Mouse (Mus musculus): ENCODE measurements around the gene Kifap3.
"Not testable (repeated sequence)": the region's sequence is repeated elsewhere in the genome, so short reads cannot be mapped to it uniquely, and the experiment has no call there.

The Kifap3 gene

DNA sequence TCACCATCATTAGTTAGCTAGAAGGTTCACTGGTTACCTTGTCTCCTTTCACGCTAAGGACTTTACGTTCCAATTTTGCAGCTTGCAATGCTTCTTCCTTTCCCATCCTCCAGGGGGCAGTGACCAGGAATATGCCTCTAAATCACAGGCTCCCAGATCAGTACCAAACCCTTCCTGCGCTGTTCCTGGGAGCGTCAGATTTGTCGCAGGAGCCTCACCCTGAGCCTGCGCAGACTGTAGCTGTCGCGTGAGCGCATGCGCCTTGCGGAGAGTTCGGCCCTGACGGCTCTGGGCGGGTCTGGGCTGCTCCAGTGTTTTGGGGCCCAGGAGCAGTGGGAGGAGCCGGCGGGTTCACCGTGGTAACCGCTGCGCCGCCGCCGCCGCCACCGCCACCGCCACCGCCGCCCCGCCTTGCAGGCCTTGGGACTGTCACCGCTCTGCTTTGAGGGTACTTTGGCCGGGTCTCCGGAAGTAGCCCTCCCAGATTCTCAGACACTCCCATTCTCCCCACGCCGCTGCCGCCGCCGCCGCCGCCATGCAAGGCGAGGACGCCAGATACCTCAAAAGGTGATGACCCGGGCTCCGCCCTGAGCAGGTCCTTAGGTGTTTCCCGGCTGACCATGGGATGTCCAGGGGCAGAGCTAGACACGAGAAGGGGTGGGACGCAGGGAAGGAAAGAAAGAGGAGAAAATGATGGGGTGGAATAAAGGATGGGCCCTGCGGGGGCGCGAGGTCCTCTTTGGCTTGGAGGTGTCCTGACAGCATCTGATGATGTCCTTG is at the start of gene Kifap3:
Gene Kifap3, plus strand, starts transcription at position 248 of the 780 bp plus-strand sequence.
- peak; percentile 95 for DNase-seq (ENCODE audit: low read depth)

DNA sequence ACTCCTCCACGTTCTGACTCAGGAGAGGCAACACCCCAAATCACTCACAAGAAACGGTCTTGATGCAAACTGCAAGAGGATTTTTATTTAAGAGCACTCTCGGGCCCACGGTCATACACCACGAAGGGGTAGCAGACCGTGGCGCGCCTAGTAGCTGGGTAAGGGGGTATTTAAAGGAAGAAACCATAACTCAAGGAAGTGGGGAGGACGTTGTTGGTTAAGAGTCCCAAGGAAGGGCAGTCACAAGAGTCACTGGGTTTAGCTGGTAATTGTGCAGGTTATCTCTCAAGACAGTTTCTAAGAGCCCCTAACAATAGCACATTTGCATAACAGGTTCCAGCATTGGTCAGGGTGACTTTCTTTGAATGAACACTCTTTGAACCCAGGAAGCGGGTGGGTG is 48.2 kb upstream of the Kifap3 start:
- DNase-seq (ENCODE audit: low read depth): not testable (repeated sequence)

DNA sequence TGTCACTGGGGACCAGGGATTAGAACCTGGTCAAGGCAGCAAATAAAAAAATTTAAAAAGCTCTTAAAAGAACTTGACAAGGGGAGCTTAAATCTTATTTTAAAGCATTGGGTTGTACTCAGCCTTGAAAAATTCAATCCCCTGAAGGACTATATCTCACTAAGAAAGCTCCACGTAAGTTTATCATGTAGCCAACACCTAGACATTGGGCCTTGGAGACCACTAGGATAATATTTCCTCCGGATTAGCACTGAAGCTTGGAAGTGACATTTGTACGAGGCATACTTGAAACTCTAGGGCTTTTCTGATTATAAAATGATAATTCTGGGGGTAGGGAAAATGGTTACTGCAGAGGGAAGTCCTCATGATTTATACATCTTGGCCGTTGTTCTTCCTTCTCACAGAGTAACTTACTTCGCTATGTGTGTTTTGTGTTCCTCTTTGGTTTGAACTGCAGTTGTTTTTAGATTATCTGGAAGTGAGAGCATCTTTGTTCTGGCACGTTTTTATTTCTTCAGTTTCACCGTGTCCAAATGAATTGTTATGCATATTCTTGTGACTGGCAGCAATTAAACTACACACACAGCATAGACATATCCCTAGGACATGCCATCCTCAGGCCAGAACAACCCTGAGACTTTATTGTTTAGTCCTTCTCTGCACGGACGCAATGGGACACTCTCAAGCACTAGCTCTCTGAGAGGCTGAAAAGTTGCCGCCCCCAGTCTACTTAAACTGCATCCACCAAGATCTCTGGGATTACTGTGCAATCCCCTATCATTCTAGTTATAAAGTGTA is 42.7 kb upstream of the Kifap3 start:
- no peak for DNase-seq (ENCODE audit: low read depth)

DNA sequence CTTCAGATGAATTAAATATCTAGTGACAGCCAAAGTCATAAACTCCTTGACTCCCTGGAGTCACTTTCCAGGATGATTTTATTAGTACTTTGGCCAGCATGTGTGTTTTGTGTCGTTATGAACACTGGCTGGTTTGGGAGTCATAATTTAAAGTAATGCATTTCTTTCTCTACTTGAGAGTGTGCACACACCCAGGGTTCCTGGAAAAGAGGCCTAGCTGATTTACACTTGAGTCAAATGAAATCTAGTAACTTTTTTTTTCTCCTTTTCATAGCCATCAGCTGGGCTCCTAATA is 42.2 kb upstream of the Kifap3 start:
- no peak for DNase-seq (ENCODE audit: low read depth)

DNA sequence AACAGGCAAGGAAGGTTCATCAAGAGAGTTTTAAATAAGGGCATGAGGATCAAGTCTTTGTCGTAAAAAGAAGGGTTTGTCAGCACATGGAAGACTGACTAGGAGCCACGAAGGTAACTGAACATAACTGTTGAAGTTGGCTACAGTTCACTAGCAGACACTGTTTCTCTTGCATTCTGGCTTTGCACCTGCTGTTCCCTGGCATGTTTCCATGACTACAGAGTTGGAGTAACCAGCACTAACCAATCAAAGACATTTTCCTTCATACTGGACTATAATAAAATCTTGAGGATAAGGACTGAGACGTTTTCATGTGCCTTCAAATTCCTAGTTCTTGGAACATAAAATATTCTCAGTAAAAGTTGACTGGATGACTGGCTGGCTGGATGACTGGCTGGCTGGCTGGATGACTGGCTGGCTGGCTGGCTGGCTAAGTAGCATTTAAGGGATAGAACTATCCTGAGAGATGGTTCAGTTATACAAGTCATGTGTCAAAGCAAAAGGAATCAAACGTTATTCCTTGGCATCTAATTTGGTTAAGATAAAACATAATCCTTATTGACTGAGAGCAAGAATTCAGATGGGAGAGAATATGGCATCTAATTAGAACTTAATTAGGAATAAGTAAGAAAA is 27.9 kb upstream of the Kifap3 start:
- DNase-seq (ENCODE audit: low read depth): no peak

DNA sequence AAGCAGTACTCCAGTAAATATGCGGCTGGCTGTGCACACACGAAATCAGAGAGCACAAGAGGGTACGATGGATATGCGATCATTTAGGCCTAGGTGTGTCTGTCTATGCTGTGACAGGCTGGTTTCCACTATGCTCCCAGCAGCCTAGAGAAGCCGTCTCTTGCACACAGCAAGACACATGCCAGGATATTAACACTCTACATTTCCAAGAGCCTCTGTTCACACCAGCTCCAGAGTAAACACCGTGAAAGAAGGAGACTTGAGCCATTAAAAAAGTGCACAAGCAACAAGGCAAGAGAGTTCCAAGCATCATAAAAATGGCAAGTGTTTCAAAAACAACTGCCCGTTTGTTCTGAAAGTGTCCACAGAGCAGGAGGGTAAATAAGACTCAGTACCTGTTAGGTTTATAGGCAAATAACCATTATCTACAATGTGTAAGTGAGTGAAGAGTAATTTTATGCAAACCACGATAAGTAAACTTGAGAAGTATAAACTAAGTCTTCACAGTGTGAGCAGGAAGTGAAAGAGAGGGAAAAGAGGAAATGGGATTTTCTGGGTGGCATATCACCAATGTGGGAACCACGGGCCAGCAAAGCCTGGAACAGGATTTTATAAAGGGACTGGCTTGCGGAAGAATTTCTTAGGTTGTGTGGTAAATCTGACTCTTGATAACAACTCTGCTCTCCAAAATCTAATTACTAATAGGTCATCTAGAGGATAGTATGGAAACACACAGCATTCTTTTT is 21.7 kb upstream of the Kifap3 start:
- no peak for DNase-seq (ENCODE audit: low read depth)

DNA sequence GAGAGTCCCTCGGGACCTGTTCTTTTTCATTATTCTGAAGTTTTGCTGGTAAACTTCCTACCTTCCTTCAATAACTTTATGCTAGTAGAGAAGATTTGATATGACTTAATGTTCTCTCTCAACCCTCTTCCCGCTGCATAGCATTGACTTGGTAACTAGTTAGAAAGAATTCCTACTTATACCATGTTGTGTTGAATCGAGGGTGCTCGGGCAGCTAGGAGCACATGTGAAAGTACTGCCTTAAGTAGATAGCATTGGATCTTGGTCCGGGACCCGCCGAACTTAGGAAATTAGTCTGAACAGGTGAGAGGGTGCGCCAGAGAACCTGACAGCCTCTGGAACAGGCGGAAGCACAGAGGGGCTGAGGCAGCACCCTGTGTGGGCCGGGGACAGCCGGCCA is 4.2 kb downstream of the Kifap3 start:
- not testable (repeated sequence) for DNase-seq (ENCODE audit: low read depth)

DNA sequence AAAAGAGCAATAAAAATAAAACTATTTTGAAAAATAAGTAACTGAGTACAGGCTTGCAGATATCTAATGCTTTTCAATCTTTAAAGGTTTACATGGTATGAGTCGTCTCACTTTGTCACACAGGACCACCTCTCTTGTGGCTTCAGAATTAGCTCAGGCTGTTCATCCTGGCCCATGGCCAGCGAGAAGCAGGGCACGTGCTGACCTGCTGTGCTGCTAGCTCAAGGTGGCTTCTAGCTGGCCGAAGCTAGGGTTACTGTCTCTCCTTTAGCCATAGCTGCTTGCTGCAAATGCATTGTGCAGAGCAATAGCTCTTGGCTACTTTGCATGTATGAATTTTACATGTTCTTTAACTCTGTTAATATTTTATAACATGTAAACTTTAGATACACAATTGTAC is 42.0 kb downstream of the Kifap3 start:
- DNase-seq (ENCODE audit: low read depth): no peak

DNA sequence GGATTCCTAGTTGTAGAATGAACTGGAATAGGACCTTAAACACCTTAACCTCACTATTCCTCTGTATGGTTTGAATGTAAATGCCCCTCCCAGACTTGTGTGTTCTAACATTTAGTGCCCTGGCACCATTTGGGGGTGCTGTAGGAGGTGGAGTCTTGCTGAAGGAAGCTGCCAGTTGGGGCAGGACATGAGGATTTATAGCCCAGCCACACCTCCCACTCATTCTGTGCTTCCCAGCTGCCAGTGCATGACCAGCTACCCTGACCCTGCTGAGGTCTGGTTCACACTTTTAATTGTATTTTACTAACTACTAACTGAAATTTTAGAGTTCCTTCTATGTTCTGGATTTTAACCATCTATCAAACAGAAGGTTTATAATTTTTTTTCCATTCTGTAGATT is 50.1 kb downstream of the Kifap3 start:
- no peak for DNase-seq (ENCODE audit: low read depth)

DNA sequence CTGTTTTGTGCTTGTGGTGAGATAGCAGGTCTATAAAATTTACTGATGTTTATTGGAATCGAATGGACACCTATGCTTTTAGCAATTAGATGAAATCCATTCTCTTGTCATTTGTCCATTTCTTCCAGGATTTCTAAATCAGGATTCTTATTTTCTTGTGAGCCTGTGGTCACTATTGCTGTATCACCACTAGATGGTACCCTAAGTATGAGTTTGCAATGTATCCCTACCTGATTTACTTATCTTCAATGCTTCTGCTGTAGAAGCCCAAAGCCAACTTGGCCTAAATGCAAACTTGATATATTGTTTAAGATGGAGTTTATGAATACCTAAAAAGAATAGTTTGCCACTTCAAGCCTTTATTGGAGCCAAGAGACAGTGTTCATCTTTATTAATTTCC is 54.7 kb downstream of the Kifap3 start:
- DNase-seq (ENCODE audit: low read depth): peak; percentile 30

DNA sequence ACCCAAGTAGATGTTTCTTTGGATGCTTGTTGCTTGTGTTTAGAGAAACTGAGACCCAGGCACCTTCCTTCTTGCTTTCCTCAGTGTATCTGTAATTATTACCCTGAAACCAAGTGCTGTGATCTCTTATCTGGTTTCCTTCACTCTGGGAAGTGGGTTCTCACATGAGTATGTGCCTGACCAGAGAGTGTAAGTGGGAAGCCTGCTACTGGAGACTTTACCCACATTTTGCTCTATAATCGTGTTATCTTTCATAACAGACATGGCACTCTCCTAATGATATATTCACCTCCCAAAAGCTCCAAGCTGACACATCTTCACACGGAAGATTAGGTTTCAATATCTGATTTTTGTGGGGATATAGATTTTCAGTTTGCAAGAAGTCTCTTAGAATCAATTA is 55.7 kb downstream of the Kifap3 start:
- DNase-seq (ENCODE audit: low read depth): no peak

DNA sequence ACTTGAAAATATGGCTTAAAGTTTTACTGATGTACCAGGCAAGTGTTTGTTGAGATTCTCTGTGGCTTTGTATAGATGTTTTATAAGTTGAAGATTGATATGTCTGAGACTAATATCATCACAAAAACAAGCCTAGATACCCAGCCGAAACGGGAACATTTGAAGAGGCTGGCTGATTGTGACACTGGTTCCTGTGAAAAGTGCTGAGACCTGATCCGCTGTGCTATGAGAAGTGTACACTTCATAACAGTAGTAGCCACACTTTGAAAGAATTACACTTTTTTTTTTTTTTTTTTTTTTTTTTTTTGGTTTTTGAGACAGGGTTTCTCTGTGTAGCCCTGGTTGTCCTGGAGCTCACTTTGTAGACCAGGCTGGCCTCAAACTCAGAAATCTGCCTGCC is 59.1 kb downstream of the Kifap3 start:
- not testable (repeated sequence) for DNase-seq (ENCODE audit: low read depth)

DNA sequence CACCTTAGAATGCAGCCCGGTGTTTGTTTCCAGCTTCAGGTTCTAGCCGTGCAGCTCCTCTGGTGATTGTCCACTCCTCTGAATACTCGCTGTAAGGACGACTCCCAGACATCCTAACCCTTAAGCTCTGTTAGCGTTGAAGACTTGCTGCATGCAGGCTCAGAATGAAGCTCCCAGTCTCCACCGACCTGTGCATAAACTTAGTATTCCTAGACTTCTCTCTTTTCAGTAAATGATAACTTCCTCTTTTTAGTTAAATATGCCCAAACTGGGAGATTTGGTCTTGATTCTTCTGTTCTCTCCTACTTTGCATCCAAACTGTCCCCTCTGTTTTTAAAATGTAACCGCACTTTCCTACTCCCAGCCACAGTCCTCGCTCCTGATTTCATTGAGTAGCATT is 61.2 kb downstream of the Kifap3 start:
- no peak for DNase-seq (ENCODE audit: low read depth)

DNA sequence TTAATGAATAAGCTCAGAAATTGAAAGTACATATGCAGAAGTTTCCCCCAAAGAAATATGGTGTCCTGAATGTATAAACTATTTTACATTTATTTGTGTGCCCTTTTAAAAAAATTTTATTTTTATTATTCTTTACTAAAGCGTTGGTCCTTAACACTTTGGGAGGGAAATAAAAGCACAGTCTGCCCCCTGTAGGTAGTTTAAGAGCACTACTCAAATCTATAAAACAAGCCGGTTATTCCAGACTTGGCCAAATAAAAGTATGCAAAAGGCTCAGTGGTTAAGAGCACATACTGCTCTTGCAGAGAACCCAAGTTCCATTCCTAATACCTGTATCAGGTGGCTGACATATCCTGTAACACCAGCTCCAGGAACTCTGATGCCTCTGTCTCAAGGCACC is 62.9 kb downstream of the Kifap3 start:
- peak; percentile 21 for DNase-seq (ENCODE audit: low read depth)

DNA sequence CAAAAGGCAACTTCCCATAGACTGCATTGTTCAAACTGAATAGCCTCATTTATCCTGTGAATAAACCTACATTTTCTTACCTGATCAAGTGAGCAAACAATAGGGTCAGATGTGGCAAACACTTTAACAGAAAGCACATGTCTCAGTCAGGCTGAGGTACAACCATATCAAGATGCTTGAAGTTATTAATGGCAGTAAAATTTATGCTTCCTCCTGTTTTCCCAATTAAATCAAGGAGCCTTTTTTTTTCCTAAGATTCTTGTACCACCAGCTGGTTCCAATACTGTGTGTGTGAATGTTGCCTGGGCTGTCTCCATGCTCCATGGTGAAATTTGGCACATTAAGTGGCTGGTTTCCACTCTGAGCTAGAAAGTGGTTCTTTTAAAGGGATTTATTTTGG is 64.5 kb downstream of the Kifap3 start:
- DNase-seq (ENCODE audit: low read depth): no peak

DNA sequence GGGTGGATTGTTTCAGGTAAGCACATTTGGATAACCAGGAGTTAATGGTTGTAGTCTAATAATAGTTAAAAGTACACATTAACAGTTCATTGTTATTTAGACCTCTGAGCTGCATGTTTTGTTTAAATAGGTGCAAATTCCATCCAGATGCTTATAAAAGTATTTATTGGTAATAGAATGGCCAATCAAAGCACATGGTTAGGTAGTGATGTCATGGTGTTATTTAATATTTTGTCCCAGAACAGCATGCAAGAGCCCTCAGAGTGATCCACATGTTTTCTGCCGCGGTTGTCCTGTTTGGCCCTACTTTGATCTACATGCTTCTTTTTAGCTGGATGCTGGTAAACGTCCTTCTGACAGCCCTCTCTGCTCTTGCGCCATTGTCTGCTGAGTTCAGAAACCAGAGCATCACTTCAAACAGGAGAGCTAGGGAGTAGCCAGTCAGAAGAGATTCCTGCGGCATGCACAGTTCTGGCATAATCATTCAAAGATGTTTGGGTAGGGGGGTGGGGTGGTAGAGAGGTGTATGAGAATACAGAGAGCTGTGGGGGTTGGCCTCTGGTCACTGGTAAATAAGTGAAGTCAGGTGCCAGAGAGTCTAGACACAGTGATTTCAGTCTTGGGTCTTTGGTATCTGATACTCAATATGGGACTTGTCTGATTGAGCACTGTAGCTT is 73.6 kb downstream of the Kifap3 start:
- no peak for DNase-seq (ENCODE audit: low read depth)

DNA sequence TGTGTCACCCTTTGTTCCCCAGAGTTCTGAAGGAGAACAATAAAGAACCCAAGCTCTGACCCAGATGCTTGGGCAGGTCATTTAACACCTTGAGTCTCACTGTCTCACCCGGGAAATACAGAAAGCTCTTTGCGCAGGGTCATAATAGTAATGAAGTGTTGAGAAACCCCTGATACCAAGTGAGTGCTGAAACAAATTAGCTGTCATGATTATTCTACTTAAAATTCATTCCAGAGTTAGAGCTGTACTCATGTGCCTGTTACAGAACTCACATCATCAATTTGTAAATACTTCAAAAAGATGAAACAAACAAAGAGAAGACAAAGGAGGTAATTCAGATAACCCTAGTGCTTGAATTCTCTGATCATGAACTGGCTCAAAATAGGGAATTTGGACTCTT is 79.0 kb downstream of the Kifap3 start:
- no peak for DNase-seq (ENCODE audit: low read depth)

DNA sequence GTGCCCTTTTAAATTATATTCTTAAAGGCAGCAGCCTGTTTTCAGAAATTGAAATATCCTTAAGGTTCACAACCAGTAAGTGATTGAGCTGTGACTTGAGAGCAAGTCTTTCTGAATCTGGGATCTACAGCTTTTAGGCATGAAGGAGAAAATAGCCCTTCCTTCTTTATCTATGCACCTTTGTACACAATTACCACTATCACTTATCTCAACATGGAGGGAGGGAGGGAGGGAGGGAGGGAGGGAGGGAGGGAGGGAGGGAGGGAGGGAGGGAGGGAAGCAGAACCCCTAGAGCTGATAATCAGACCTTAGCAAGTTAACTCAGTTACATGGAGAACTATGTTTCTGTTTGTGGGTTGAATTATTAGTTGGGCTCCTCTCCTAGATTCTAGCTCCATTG is 82.2 kb downstream of the Kifap3 start:
- no peak for DNase-seq (ENCODE audit: low read depth)

DNA sequence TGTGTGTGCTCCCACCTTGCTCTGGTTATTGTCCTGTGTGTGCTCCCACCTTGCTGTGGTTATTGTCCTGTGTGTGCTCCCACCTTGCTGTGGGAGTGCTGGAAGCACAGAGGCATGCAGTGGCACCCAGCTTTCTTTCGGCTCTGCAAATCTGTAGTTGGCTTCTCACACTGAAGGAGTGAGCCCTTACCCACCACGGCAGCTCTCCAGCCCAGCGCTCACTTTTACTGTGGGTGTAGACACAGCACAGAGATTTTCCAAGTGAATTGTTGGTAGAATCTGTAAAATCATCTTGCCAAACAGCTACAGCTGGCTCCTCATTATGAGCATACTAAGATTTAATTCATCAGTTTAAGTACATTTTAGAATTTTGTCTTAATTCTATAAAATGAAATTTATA is 93.8 kb downstream of the Kifap3 start:
- no peak for DNase-seq (ENCODE audit: low read depth)

DNA sequence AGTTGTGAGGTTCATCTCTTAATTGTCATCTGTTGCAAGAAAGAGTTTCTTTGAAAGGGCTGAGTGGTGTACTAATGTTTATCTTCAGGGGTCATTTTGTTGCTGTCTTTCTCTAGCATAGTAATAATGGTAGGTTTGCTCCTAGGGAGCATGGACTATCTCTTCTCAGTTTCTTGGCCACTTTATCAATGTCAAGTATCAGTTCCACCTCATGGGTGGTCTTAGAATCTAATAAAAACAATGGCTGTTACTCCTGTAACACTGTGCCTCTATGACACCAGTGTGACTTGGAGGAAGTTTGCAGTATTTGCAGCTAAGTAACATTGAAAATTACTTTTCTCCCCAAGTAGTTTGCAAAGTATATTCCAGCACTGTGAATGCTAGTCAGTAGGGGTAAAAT is 110.2 kb downstream of the Kifap3 start:
- no peak for DNase-seq (ENCODE audit: low read depth)

DNA sequence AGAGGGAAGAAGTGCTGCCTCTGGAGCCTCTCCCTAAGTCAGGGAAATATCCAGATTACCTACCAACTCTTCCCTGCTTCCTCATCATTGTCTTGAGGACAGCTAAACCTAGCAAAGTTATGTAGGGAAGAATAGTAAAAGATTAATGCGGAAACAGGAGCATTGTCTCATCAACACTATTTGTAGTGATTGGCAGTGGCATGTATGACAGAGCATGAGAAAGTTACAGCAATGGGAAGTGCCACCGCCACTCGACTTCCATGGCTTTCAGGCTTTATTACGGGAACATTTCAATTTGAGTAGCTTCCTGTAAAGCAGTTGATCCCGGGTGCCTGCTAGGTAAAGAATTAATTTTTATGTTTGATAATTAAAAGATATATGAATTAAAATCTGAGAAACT is 113.9 kb downstream of the Kifap3 start:
- no peak for DNase-seq (ENCODE audit: low read depth)
